Mouse (Mus musculus): ENCODE results near the gene Man2a2.

The Man2a2 gene

DNA sequence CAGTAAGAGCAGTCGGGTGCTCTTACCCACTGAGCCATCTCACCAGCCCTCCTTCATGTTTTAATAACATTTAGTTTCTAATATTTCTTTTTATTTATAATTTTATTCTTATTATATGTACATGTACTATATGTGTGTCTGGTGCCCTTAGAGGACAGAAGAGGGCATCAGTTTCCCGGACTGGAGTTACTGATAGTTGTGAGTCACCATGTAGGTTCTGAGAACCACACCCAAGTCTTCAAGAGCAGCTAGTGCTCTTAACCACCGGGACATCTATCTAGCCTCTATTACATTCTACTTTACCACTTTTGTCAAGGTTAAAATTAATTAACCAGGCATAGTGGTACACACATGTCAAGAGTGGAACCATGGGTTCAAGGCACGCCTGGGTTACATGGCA lies 23.4 kb upstream of the Man2a2 start:
- Histone ChIP-seq H3K36me3 (ENCODE audit: insufficient read depth, low read length) (peaks cover 40% of the 10 kb centered on the region), H3K27me3 (ENCODE audit: insufficient read depth, low read length) (peaks cover 8% of the 10 kb centered on the region), H3K4me3 (replicated peaks; ENCODE audit: low read length) (no peak overlapping the region), H3K9me3 (ENCODE audit: low read length) (no peaks in the 10 kb centered on the region), H3K4me1 (replicated peaks; ENCODE audit: low read depth, low read length) (peaks cover 32% of the 10 kb centered on the region)
- TF ChIP-seq CTCF (conservative IDR thresholded peaks at IDR 0.05; ENCODE audit: low read length) (no peak), POU5F1 (IDR thresholded peaks at IDR 0.05; ENCODE audit: borderline replicate concordance, low read length) (no peak), NANOG (IDR thresholded peaks at IDR 0.05; ENCODE audit: borderline replicate concordance, low read length) (no peak)

DNA sequence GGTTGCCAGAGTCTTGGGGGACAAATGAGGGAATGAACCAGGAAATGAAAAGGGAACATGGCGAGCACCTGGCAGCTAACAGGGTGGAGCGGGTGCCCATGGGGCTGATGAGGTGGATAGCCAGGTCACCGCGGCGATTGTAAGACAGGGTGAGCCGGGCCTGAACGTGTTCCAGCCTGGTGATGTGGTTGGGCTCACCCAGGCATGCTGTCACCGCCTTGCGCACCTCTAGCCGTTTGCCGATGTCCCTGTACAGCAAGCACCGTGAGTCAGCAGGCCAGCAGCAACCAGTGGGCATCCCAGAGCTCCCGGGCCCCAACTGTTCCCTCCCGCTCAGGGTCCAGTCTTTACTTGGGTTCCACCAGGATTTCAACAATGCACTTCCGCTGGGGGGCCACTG lies 20.9 kb upstream of the Man2a2 start:
- peak overlapping the region; percentile 17; the same call in 1 of the 2 replicates for H3K4me3 ChIP-seq (replicated peaks; ENCODE audit: low read length)
- peaks cover 33% of the 10 kb centered on the region for H3K4me1 ChIP-seq (replicated peaks; ENCODE audit: low read depth, low read length)
- TF ChIP-seq NANOG (IDR thresholded peaks at IDR 0.05; ENCODE audit: borderline replicate concordance, low read length) = no peak
- no peak for TF ChIP-seq CTCF (conservative IDR thresholded peaks at IDR 0.05; ENCODE audit: low read length)
- no peak for TF ChIP-seq POU5F1 (IDR thresholded peaks at IDR 0.05; ENCODE audit: borderline replicate concordance, low read length)
- peaks cover 21% of the 10 kb centered on the region for H3K27me3 ChIP-seq (ENCODE audit: insufficient read depth, low read length)
- no peaks in the 10 kb centered on the region for H3K9me3 ChIP-seq (ENCODE audit: low read length)
- peaks cover 39% of the 10 kb centered on the region for H3K36me3 ChIP-seq (ENCODE audit: insufficient read depth, low read length)

- H3K4me1 ChIP-seq (replicated peaks; ENCODE audit: low read depth, low read length) = peaks cover 56% of the 10 kb centered on the region
- H3K27me3 ChIP-seq (ENCODE audit: insufficient read depth, low read length) = peaks cover 44% of the 10 kb centered on the region
- TF ChIP-seq NANOG (IDR thresholded peaks at IDR 0.05; ENCODE audit: borderline replicate concordance, low read length) (no peak), CTCF (conservative IDR thresholded peaks at IDR 0.05; ENCODE audit: low read length) (no peak), POU5F1 (IDR thresholded peaks at IDR 0.05; ENCODE audit: borderline replicate concordance, low read length) (no peak)
- no peaks in the 10 kb centered on the region for H3K9me3 ChIP-seq (ENCODE audit: low read length)
- peak within 1 kb of the TSS; percentile 73 for H3K4me3 ChIP-seq (replicated peaks; ENCODE audit: low read length)
- peaks cover 16% of the 10 kb centered on the region for H3K36me3 ChIP-seq (ENCODE audit: insufficient read depth, low read length)
Measured at GRCm38 (mm10) chr7:80387633-80388543, 16.7 kb upstream of the Man2a2 start, which contains the start of gene Fes. TSS of gene Fes (minus strand) at chr7:80387946.

DNA sequence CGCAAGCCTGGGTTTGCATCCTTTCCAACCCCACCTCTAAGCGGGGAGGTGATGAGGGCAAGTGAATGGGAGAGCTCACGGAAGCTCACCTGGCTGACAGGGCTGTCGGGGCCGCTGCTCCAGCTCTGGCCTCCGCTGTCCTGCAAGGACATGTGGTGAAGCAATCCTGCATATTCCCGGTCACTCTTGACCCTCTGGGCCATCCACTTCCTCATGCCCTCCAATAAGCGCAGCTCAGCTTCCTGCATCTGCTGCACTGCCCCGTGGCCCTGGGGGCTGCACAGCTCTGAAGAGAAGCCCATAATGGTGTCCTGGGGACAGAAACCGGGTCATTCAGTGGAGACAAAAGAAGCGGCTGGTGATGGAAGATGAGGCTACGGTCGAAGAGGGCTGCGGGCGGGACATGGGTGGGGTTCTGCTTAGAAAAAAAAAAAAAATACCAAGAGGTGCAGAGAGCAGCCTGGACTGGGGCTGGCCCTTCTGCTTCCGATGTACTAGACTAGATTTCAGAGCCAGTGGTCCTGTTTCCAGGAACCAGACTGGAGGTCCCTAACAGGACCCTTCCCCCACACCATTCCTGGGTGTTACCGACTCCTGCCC lies 16.0 kb upstream of the Man2a2 start:
- Histone ChIP-seq H3K36me3 (ENCODE audit: insufficient read depth, low read length) (peaks cover 8% of the 10 kb centered on the region), H3K9me3 (ENCODE audit: low read length) (no peaks in the 10 kb centered on the region), H3K4me3 (replicated peaks; ENCODE audit: low read length) (peak overlapping the region; percentile 73), H3K4me1 (replicated peaks; ENCODE audit: low read depth, low read length) (peaks cover 57% of the 10 kb centered on the region), H3K27me3 (ENCODE audit: insufficient read depth, low read length) (peaks cover 51% of the 10 kb centered on the region)
- no peak for TF ChIP-seq NANOG (IDR thresholded peaks at IDR 0.05; ENCODE audit: borderline replicate concordance, low read length)
- TF ChIP-seq POU5F1 (IDR thresholded peaks at IDR 0.05; ENCODE audit: borderline replicate concordance, low read length) = no peak
- TF ChIP-seq CTCF (conservative IDR thresholded peaks at IDR 0.05; ENCODE audit: low read length) = no peak

GRCm38 (mm10) chr7:80386235-80386930 lies 15.2 kb upstream of the Man2a2 start:
- Histone ChIP-seq H3K36me3 (ENCODE audit: insufficient read depth, low read length) (peaks cover 1% of the 10 kb centered on the region), H3K9me3 (ENCODE audit: low read length) (no peaks in the 10 kb centered on the region), H3K4me1 (replicated peaks; ENCODE audit: low read depth, low read length) (peaks cover 62% of the 10 kb centered on the region), H3K27me3 (ENCODE audit: insufficient read depth, low read length) (peaks cover 59% of the 10 kb centered on the region), H3K4me3 (replicated peaks; ENCODE audit: low read length) (peak overlapping the region; percentile 73)
- TF ChIP-seq POU5F1 (IDR thresholded peaks at IDR 0.05; ENCODE audit: borderline replicate concordance, low read length) (no peak), CTCF (conservative IDR thresholded peaks at IDR 0.05; ENCODE audit: low read length) (peak; percentile 50)

DNA sequence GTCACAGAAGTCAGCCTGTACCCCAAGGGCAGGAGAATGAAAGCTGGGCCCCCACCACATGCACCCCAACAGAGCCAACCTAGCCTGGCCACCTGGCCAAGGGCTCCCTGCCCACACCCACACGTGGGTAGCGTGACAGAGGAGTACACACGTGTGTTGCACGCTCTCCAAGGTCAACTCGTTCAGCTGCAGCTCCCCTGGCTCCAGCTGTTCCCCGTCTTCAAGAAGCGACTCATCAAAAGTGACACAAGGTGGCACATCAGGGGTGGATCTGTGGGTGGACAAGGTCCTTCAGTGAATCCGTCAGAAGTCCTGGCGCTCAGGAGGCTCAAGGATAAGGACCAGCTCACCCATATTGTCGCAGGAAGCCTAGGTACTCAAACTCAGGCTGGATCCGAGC lies 11.7 kb upstream of the Man2a2 start:
- no peak for TF ChIP-seq POU5F1 (IDR thresholded peaks at IDR 0.05; ENCODE audit: borderline replicate concordance, low read length)
- no peak for TF ChIP-seq CTCF (conservative IDR thresholded peaks at IDR 0.05; ENCODE audit: low read length)
- TF ChIP-seq NANOG (IDR thresholded peaks at IDR 0.05; ENCODE audit: borderline replicate concordance, low read length) = no peak
- no peaks in the 10 kb centered on the region for H3K9me3 ChIP-seq (ENCODE audit: low read length)
- no peaks in the 10 kb centered on the region for H3K36me3 ChIP-seq (ENCODE audit: insufficient read depth, low read length)
- H3K4me3 ChIP-seq (replicated peaks; ENCODE audit: low read length) = peak overlapping the region; percentile 57
- peaks cover 63% of the 10 kb centered on the region for H3K4me1 ChIP-seq (replicated peaks; ENCODE audit: low read depth, low read length)
- peaks cover 64% of the 10 kb centered on the region for H3K27me3 ChIP-seq (ENCODE audit: insufficient read depth, low read length)

DNA sequence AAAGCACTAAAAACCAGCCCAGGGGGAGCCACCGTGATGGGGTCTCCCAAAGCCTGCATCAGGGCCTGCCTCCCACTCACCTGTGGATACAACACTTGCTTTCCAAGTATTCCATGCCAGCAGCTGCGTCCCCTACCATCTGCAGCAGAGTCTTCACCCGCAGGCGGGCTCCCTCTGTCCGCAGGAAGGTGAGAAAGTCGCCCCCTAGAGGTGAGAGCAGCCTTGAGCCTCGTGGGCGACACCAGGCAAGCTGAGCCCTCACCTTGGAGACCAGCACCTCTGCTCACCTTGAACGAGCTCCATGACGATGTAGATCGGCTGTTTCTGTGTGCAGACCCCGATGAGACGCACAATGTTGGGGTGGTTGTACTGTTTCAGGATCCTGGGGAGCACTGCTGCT lies 8.4 kb upstream of the Man2a2 start:
- Histone ChIP-seq H3K36me3 (ENCODE audit: insufficient read depth, low read length) (no peaks in the 10 kb centered on the region), H3K4me3 (replicated peaks; ENCODE audit: low read length) (no peak overlapping the region), H3K9me3 (ENCODE audit: low read length) (no peaks in the 10 kb centered on the region), H3K27me3 (ENCODE audit: insufficient read depth, low read length) (peaks cover 55% of the 10 kb centered on the region), H3K4me1 (replicated peaks; ENCODE audit: low read depth, low read length) (peaks cover 52% of the 10 kb centered on the region)
- TF ChIP-seq CTCF (conservative IDR thresholded peaks at IDR 0.05; ENCODE audit: low read length) = peak; percentile 65
- TF ChIP-seq POU5F1 (IDR thresholded peaks at IDR 0.05; ENCODE audit: borderline replicate concordance, low read length) = no peak

GRCm38 (mm10) chr7:80377471-80377870 lies 6.3 kb upstream of the Man2a2 start:
- Histone ChIP-seq H3K36me3 (ENCODE audit: insufficient read depth, low read length) (no peaks in the 10 kb centered on the region), H3K4me1 (replicated peaks; ENCODE audit: low read depth, low read length) (peaks cover 41% of the 10 kb centered on the region), H3K4me3 (replicated peaks; ENCODE audit: low read length) (no peak overlapping the region), H3K27me3 (ENCODE audit: insufficient read depth, low read length) (peaks cover 52% of the 10 kb centered on the region), H3K9me3 (ENCODE audit: low read length) (no peaks in the 10 kb centered on the region)
- TF ChIP-seq POU5F1 (IDR thresholded peaks at IDR 0.05; ENCODE audit: borderline replicate concordance, low read length) (no peak), CTCF (conservative IDR thresholded peaks at IDR 0.05; ENCODE audit: low read length) (peak; percentile 97)
